Comparison of ENCODE assay signal across 26 mouse cellular contexts in the genomic region with DNA sequence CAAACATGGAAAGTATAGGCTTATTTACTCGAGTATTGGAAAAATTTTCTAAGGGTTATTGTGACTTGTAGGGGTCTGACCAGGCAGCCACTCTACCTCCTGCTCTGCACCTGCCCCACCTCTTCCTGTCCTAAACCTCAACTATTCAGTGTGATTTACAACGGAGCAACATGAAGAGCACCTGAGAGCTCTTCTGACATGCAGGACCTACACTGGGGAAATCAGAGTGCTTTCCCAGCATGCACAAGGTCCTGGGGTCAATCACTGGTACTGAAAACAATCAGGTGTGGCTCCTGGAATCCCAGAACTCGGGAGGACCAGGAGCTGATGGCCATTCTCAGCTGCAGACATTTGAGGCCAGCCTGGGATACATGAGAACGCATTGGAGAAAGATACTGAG.
"Had no signal": no experiment of that assay in that cellular context is flagged by ENCODE, and none has a peak within 500 bp of the region (broad histone marks: within the 10 kb centered on the region; RNA-seq: fewer than 3 reads in every experiment).

No protein-coding gene starts in this region.

- H3K4me2 ChIP-seq: embryonic facial prominence, embryonic 12.5 days; embryonic facial prominence, embryonic 13.5 days; embryonic facial prominence, embryonic 15.5 days; forebrain, embryonic 12.5 days; forebrain, embryonic 13.5 days; forebrain, embryonic 15.5 days had no signal

- ATAC-seq: forebrain, embryonic 13.5 days; forebrain, embryonic 14.5 days; forebrain, embryonic 15.5 days; forebrain, embryonic 16.5 days; forebrain, postnatal 0 days had no signal

- H3K9me3 ChIP-seq: embryonic facial prominence, embryonic 10.5 days; embryonic facial prominence, embryonic 12.5 days; embryonic facial prominence, embryonic 13.5 days; embryonic facial prominence, embryonic 15.5 days; forebrain, embryonic 10.5 days; forebrain, embryonic 12.5 days; forebrain, embryonic 13.5 days; forebrain, embryonic 15.5 days had no signal

- H3K4me3 ChIP-seq: embryonic facial prominence, embryonic 10.5 days; embryonic facial prominence, embryonic 12.5 days; embryonic facial prominence, embryonic 13.5 days; embryonic facial prominence, embryonic 15.5 days; erythroblast, embryonic 14.5 days; forebrain, embryonic 10.5 days; forebrain, embryonic 12.5 days; forebrain, embryonic 13.5 days; forebrain, embryonic 15.5 days; gastrocnemius, adult 2 months; heart, adult 2 months had no signal

- H3K36me3 ChIP-seq: embryonic facial prominence, embryonic 10.5 days; embryonic facial prominence, embryonic 12.5 days; embryonic facial prominence, embryonic 13.5 days; embryonic facial prominence, embryonic 15.5 days; forebrain, embryonic 10.5 days; forebrain, embryonic 12.5 days; forebrain, embryonic 15.5 days had no signal

- H3K4me1 ChIP-seq: embryonic facial prominence, embryonic 10.5 days; embryonic facial prominence, embryonic 12.5 days; embryonic facial prominence, embryonic 13.5 days; embryonic facial prominence, embryonic 15.5 days; forebrain, embryonic 10.5 days; forebrain, embryonic 12.5 days; forebrain, embryonic 13.5 days; forebrain, embryonic 15.5 days had no signal

- H3K27me3 ChIP-seq: embryonic facial prominence, embryonic 12.5 days; embryonic facial prominence, embryonic 13.5 days; embryonic facial prominence, embryonic 15.5 days; forebrain, embryonic 12.5 days; forebrain, embryonic 13.5 days; forebrain, embryonic 15.5 days had no signal

- H3K27ac ChIP-seq: embryonic facial prominence, embryonic 10.5 days; embryonic facial prominence, embryonic 12.5 days; embryonic facial prominence, embryonic 13.5 days; embryonic facial prominence, embryonic 15.5 days; forebrain, embryonic 10.5 days; forebrain, embryonic 12.5 days; forebrain, embryonic 13.5 days; forebrain, embryonic 15.5 days; gastrocnemius, adult 2 months; heart, adult 2 months had no signal

- H3K9ac ChIP-seq: embryonic facial prominence, embryonic 12.5 days; embryonic facial prominence, embryonic 13.5 days; embryonic facial prominence, embryonic 15.5 days; forebrain, embryonic 12.5 days; forebrain, embryonic 13.5 days; forebrain, embryonic 15.5 days; forebrain, postnatal 0 days had no signal

- DNase-seq: cerebellum, adult 9-11 months; cerebellum, postnatal 10 days; cerebellum, postnatal 14 days; cerebellum, postnatal 25 days; cerebellum, postnatal 36 days; embryo, embryonic 11 days; forebrain, postnatal 0 days; gastrocnemius, adult 2 months; gastrocnemius, postnatal 10 days; gastrocnemius, postnatal 14 days; gastrocnemius, postnatal 25 days; gastrocnemius, postnatal 36 days; heart, adult 11 months; heart, adult 18-20 months; heart, adult 2 months had no signal
